Mouse (Mus musculus): ENCODE measurements around the gene Mbd6. TPM values are rescaled to one million over a fixed set of nuclear protein-coding genes. Genes with fewer than 3 reads are reported as not detected.

Mbd6 gene
- polyA plus RNA-seq, 1 experiment from 2014 or later, result 9.8 TPM

GRCm38 (mm10) chr10:127238241-127238824 is 50.5 kb downstream of the Mbd6 start:
- no peak overlapping the region for H3K4me3 ChIP-seq (ENCODE audit: low read depth, low read length)
- H3K9ac ChIP-seq (replicated peaks; ENCODE audit: low read length), result no peak overlapping the region
- H3K27ac ChIP-seq (replicated peaks; ENCODE audit: low read depth, low read length), result no peak overlapping the region
- DNase-seq (ENCODE audit: low spot score) (no peak), ATAC-seq (replicated peaks; ENCODE audit: insufficient number of reproducible peaks, low FRiP score, low TSS enrichment, low read depth) (no peak)
- H3K27me3 ChIP-seq (ENCODE audit: control insufficient read depth, insufficient read depth, low read length), result no peaks in the 10 kb centered on the region
- no peaks in the 10 kb centered on the region; the same call in 1 of the 2 replicates for H3K36me3 ChIP-seq (replicated peaks; ENCODE audit: control insufficient read depth, insufficient read depth, low read depth, low read length)
- no peak overlapping the region for H3K4me2 ChIP-seq (ENCODE audit: low read depth, low read length)
- no peaks in the 10 kb centered on the region; the same call in 1 of the 2 replicates for H3K4me1 ChIP-seq (ENCODE audit: control insufficient read depth, insufficient read depth, low read length)
- no peaks in the 10 kb centered on the region for H3K9me3 ChIP-seq (replicated peaks; ENCODE audit: control insufficient read depth, low read length)
- WGBS, result 68% methylated on average over 18 of the region's 18 CpGs

GRCm38 (mm10) chr10:127236541-127236940 is 52.3 kb downstream of the Mbd6 start:
- DNase-seq (ENCODE audit: low spot score) (peak; percentile 50), ATAC-seq (replicated peaks; ENCODE audit: insufficient number of reproducible peaks, low FRiP score, low TSS enrichment, low read depth) (peak; percentile 44)
- Histone ChIP-seq H3K27ac (replicated peaks; ENCODE audit: low read depth, low read length) (no peak overlapping the region), H3K4me1 (ENCODE audit: control insufficient read depth, insufficient read depth, low read length) (no peaks in the 10 kb centered on the region; the same call in 1 of the 2 replicates), H3K4me2 (ENCODE audit: low read depth, low read length) (no peak overlapping the region), H3K27me3 (ENCODE audit: control insufficient read depth, insufficient read depth, low read length) (no peaks in the 10 kb centered on the region), H3K9me3 (replicated peaks; ENCODE audit: control insufficient read depth, low read length) (no peaks in the 10 kb centered on the region), H3K36me3 (replicated peaks; ENCODE audit: control insufficient read depth, insufficient read depth, low read depth, low read length) (no peaks in the 10 kb centered on the region; the same call in 1 of the 2 replicates), H3K9ac (replicated peaks; ENCODE audit: low read length) (no peak overlapping the region), H3K4me3 (ENCODE audit: low read depth, low read length) (no peak overlapping the region)
- WGBS, result 28% methylated on average over 9 of the region's 9 CpGs

GRCm38 (mm10) chr10:127233141-127233540 is 55.7 kb downstream of the Mbd6 start:
- no peaks in the 10 kb centered on the region for H3K36me3 ChIP-seq (replicated peaks; ENCODE audit: control insufficient read depth, insufficient read depth, low read depth, low read length)
- no peak for DNase-seq (ENCODE audit: low spot score)
- H3K27me3 ChIP-seq (ENCODE audit: control insufficient read depth, insufficient read depth, low read length), result no peaks in the 10 kb centered on the region
- ATAC-seq (replicated peaks; ENCODE audit: insufficient number of reproducible peaks, low FRiP score, low TSS enrichment, low read depth), result no peak
- no peaks in the 10 kb centered on the region for H3K9me3 ChIP-seq (replicated peaks; ENCODE audit: control insufficient read depth, low read length)
- H3K9ac ChIP-seq (replicated peaks; ENCODE audit: low read length), result no peak overlapping the region
- no peaks in the 10 kb centered on the region; the same call in 1 of the 2 replicates for H3K4me1 ChIP-seq (ENCODE audit: control insufficient read depth, insufficient read depth, low read length)
- no peak overlapping the region for H3K4me2 ChIP-seq (ENCODE audit: low read depth, low read length)
- no peak overlapping the region for H3K4me3 ChIP-seq (ENCODE audit: low read depth, low read length)
- no peak overlapping the region for H3K27ac ChIP-seq (replicated peaks; ENCODE audit: low read depth, low read length)
- 71% methylated on average over 9 of the region's 9 CpGs for WGBS

Other genes starting within 250 kb of the Mbd6 start
- 42.7 and 44.8 TPM in 2 replicates for gene Mettl1, start 247.6 kb downstream of the Mbd6 start, polyA plus RNA-seq (2014; fragmentation: Nextera tagmentation; extraction: Ambion mirVana)
- gene Eef1akmt3, start 247.5 kb downstream of the Mbd6 start, polyA plus RNA-seq (2014; fragmentation: Nextera tagmentation; extraction: Ambion mirVana), result 0.07 and 0.29 TPM in 2 replicates
- gene Cyp27b1, start 240.8 kb downstream of the Mbd6 start, polyA plus RNA-seq (2014; fragmentation: Nextera tagmentation; extraction: Ambion mirVana), result not detected in 2 replicates
- gene March9, start 228.8 kb downstream of the Mbd6 start, polyA plus RNA-seq (2014; fragmentation: Nextera tagmentation; extraction: Ambion mirVana), result 1.5 and 1.8 TPM in 2 replicates
- 3,117 and 3,128 TPM in 2 replicates for gene Cdk4, start 225.5 kb downstream of the Mbd6 start, polyA plus RNA-seq (2014; fragmentation: Nextera tagmentation; extraction: Ambion mirVana)
- gene Tspan31, start 218.8 kb downstream of the Mbd6 start, polyA plus RNA-seq (2014; fragmentation: Nextera tagmentation; extraction: Ambion mirVana), result 83.4 and 98.5 TPM in 2 replicates
- gene Agap2, start 213.7 kb downstream of the Mbd6 start, polyA plus RNA-seq (2014; fragmentation: Nextera tagmentation; extraction: Ambion mirVana), result 0.80 and 0.95 TPM in 2 replicates
- gene Os9, start 167.9 kb downstream of the Mbd6 start, polyA plus RNA-seq (2014; fragmentation: Nextera tagmentation; extraction: Ambion mirVana), result 29.5 and 29.9 TPM in 2 replicates
- 4.9 and 5.2 TPM in 2 replicates for gene B4galnt1, start 123.8 kb downstream of the Mbd6 start, polyA plus RNA-seq (2014; fragmentation: Nextera tagmentation; extraction: Ambion mirVana)
- 1.1 and 2.0 TPM in 2 replicates for gene Slc26a10, start 108.4 kb downstream of the Mbd6 start, polyA plus RNA-seq (2014; fragmentation: Nextera tagmentation; extraction: Ambion mirVana)
- gene Arhgef25, start 98.9 kb downstream of the Mbd6 start, polyA plus RNA-seq (2014; fragmentation: Nextera tagmentation; extraction: Ambion mirVana), result 32.7 and 38.4 TPM in 2 replicates
- gene Dtx3, start 93.3 kb downstream of the Mbd6 start, polyA plus RNA-seq (2014; fragmentation: Nextera tagmentation; extraction: Ambion mirVana), result 93.8 and 108 TPM in 2 replicates
- gene Pip4k2c, start 77.4 kb downstream of the Mbd6 start, polyA plus RNA-seq (2014; fragmentation: Nextera tagmentation; extraction: Ambion mirVana), result 14.7 and 17.8 TPM in 2 replicates
- 10.4 and 12.2 TPM in 2 replicates for gene Kif5a, start 25.7 kb downstream of the Mbd6 start, polyA plus RNA-seq (2014; fragmentation: Nextera tagmentation; extraction: Ambion mirVana)
- 162 and 180 TPM in 2 replicates for gene Dctn2, start 22.6 kb downstream of the Mbd6 start, polyA plus RNA-seq (2014; fragmentation: Nextera tagmentation; extraction: Ambion mirVana)
- gene Mars, start 22.8 kb upstream of the Mbd6 start, polyA plus RNA-seq (2014; fragmentation: Nextera tagmentation; extraction: Ambion mirVana), result 174 and 179 TPM in 2 replicates
- gene Arhgap9, start 32.9 kb upstream of the Mbd6 start, polyA plus RNA-seq (2014; fragmentation: Nextera tagmentation; extraction: Ambion mirVana), result 1.8 and 2.7 TPM in 2 replicates
- 7.1 and 9.6 TPM in 2 replicates for gene Gli1, start 53.0 kb upstream of the Mbd6 start, polyA plus RNA-seq (2014; fragmentation: Nextera tagmentation; extraction: Ambion mirVana)
- gene Inhbe, start 65.4 kb upstream of the Mbd6 start, polyA plus RNA-seq (2014; fragmentation: Nextera tagmentation; extraction: Ambion mirVana), result not detected in 2 replicates
- gene Inhbc, start 81.4 kb upstream of the Mbd6 start, polyA plus RNA-seq (2014; fragmentation: Nextera tagmentation; extraction: Ambion mirVana), result not detected in 2 replicates
- 30.9 and 36.1 TPM in 2 replicates for gene R3hdm2, start 91.3 kb upstream of the Mbd6 start, polyA plus RNA-seq (2014; fragmentation: Nextera tagmentation; extraction: Ambion mirVana)
- gene Stac3, start 212.7 kb upstream of the Mbd6 start, polyA plus RNA-seq (2014; fragmentation: Nextera tagmentation; extraction: Ambion mirVana), result 0.49 TPM in 1 of 2 replicates, not detected in the other
- gene Ndufa4l2, start 225.9 kb upstream of the Mbd6 start, polyA plus RNA-seq (2014; fragmentation: Nextera tagmentation; extraction: Ambion mirVana), result 2.1 and 2.8 TPM in 2 replicates
- 68.7 and 73.5 TPM in 2 replicates for gene Shmt2, start 233.4 kb upstream of the Mbd6 start, polyA plus RNA-seq (2014; fragmentation: Nextera tagmentation; extraction: Ambion mirVana)
- 4.4 and 6.9 TPM in 2 replicates for gene Nxph4, start 245.5 kb upstream of the Mbd6 start, polyA plus RNA-seq (2014; fragmentation: Nextera tagmentation; extraction: Ambion mirVana)

All from embryonic facial prominence, embryonic 11.5 days (tissue).